Mouse (Mus musculus): Measurements from ENCODE around the gene Slc6a16.

DNA sequence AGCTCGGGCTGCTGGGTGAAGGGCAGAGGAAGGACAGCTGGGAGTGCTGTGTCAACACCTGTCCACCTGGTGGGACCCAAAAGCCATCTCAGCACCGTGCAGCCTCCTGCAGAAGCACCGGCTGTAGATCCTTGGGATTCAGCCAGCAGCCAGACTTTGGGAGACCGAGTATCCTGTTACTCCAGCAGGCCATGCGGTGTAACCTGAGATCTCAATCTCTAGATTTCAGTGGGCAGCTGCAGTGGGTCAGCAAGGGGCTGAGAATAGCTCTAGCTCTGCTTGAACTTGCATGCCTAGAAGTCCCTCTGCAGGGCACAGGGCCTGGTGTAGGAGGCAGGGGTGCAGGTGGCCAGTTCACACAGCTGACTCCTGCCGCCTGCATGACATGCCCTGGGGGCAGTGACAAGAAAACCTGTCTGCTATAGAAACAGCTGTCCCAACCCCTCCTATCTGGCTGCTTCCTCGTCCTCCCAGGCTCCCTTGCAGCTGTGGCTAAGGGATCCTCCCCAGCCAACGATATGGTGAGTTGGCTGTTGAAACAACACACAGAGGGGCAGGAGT is 49.0 kb upstream of the Slc6a16 start:
- TF ChIP-seq CTCF (IDR thresholded peaks at IDR 0.05; ENCODE audit: borderline replicate concordance, insufficient read depth, low read length) (no peak), POLR2A (IDR thresholded peaks at IDR 0.05; ENCODE audit: low read depth, low read length) (no peak)
